Mouse (Mus musculus): ENCODE measurements around the gene Hpf1.

- TF ChIP-seq POLR2A (IDR thresholded peaks at IDR 0.05; ENCODE audit: borderline replicate concordance, control insufficient read depth, low read depth, low read length) (no peak), CTCF (IDR thresholded peaks at IDR 0.05; ENCODE audit: control insufficient read depth, insufficient read depth, low read length) (0 out of 2 replicates have a peak, but pooled peaks have one; percentile 21)
These were observed 24.6 kb upstream of the Hpf1 start for GRCm38 (mm10) chr8:60865504-60866114.

Measured in bone marrow, adult 2 months (tissue).